Mouse (Mus musculus): Measurements from ENCODE around the gene Phex. TPM values are rescaled to one million over a fixed set of nuclear protein-coding genes. Genes with fewer than 3 reads are reported as not detected.

Gene Phex
- total RNA-seq (2018; cell fraction: chromatin; rRNA removed), result 1 to 10 TPM in 2 of 26 experiments, under 1 TPM in 20, not detected in 4; 0.20 to 1.1 (median 0.60) TPM
- under 1 TPM in 6 of 26 experiments, not detected in 20; 0.03 to 0.10 (median 0.04) TPM for total RNA-seq (2018; cell fraction: cytosol; rRNA removed)
- total RNA-seq (2018; cell fraction: nucleus; rRNA removed), result under 1 TPM in 15 of 26 experiments, not detected in 11; 0.12 to 0.74 (median 0.23) TPM
- not detected in 3 replicates for polyA plus RNA-seq (2018)

GRCm38 (mm10) chrX:157415212-157415611, at the start of gene Phex:
Gene Phex (minus strand): TSS chrX:157415312.
- Histone ChIP-seq H3K36me3 (ENCODE audit: inconsistent target) (no peaks in the 10 kb centered on the region), H3K4me3 (ENCODE audit: inconsistent target) (no peak within 1 kb of the TSS), H3K79me2 (ENCODE audit: inconsistent target) (no peaks in the 10 kb centered on the region), H3K27ac (no peak within 1 kb of the TSS)
- WGBS (ENCODE audit: missing documents), result 78% methylated on average over 5 of the region's 5 CpGs

GRCm38 (mm10) chrX:157462716-157463115, 47.6 kb upstream of the Phex start:
- WGBS (ENCODE audit: missing documents), result 84% methylated on average over 3 of the region's 3 CpGs
- Histone ChIP-seq H3K36me3 (ENCODE audit: inconsistent target) (no peaks in the 10 kb centered on the region), H3K79me2 (ENCODE audit: inconsistent target) (no peaks in the 10 kb centered on the region), H3K4me3 (ENCODE audit: inconsistent target) (no peak overlapping the region), H3K27ac (no peak overlapping the region)

- Histone ChIP-seq H3K4me3 (ENCODE audit: inconsistent target) (no peak overlapping the region), H3K27ac (no peak overlapping the region), H3K79me2 (ENCODE audit: inconsistent target) (no peaks in the 10 kb centered on the region), H3K36me3 (ENCODE audit: inconsistent target) (no peaks in the 10 kb centered on the region)
- 33% methylated on average over 1 of the region's 1 CpGs for WGBS (ENCODE audit: missing documents)
These were observed 39.3 kb upstream of the Phex start for GRCm38 (mm10) chrX:157454430-157454829.

GRCm38 (mm10) chrX:157449000-157449399, 33.9 kb upstream of the Phex start:
- no peak overlapping the region for H3K27ac ChIP-seq
- H3K4me3 ChIP-seq (ENCODE audit: inconsistent target), result no peak overlapping the region
- no peaks in the 10 kb centered on the region for H3K79me2 ChIP-seq (ENCODE audit: inconsistent target)
- WGBS (ENCODE audit: missing documents), result 71% methylated on average over 1 of the region's 1 CpGs
- no peaks in the 10 kb centered on the region for H3K36me3 ChIP-seq (ENCODE audit: inconsistent target)

- Histone ChIP-seq H3K79me2 (ENCODE audit: inconsistent target) (no peaks in the 10 kb centered on the region), H3K4me3 (ENCODE audit: inconsistent target) (no peak overlapping the region), H3K36me3 (ENCODE audit: inconsistent target) (no peaks in the 10 kb centered on the region), H3K27ac (no peak overlapping the region)
- 91% methylated on average over 6 of the region's 6 CpGs for WGBS (ENCODE audit: missing documents)
These were observed 32.3 kb upstream of the Phex start for GRCm38 (mm10) chrX:157447431-157447830.

- Histone ChIP-seq H3K27ac (no peak overlapping the region), H3K4me3 (ENCODE audit: inconsistent target) (no peak overlapping the region), H3K36me3 (ENCODE audit: inconsistent target) (no peaks in the 10 kb centered on the region), H3K79me2 (ENCODE audit: inconsistent target) (no peaks in the 10 kb centered on the region)
- 86% methylated on average over 1 of the region's 1 CpGs for WGBS (ENCODE audit: missing documents)
These were observed 19.7 kb upstream of the Phex start for GRCm38 (mm10) chrX:157434768-157435167.

GRCm38 (mm10) chrX:157419451-157419850, 4.3 kb upstream of the Phex start:
- WGBS (ENCODE audit: missing documents), result 77% methylated on average over 2 of the region's 2 CpGs
- no peak overlapping the region for H3K27ac ChIP-seq
- H3K36me3 ChIP-seq (ENCODE audit: inconsistent target), result no peaks in the 10 kb centered on the region
- H3K4me3 ChIP-seq (ENCODE audit: inconsistent target), result no peak overlapping the region
- H3K79me2 ChIP-seq (ENCODE audit: inconsistent target), result no peaks in the 10 kb centered on the region

GRCm38 (mm10) chrX:157404919-157405318, 10.2 kb downstream of the Phex start:
- Histone ChIP-seq H3K79me2 (ENCODE audit: inconsistent target) (no peaks in the 10 kb centered on the region), H3K27ac (no peak overlapping the region), H3K4me3 (ENCODE audit: inconsistent target) (no peak overlapping the region), H3K36me3 (ENCODE audit: inconsistent target) (no peaks in the 10 kb centered on the region)
- WGBS (ENCODE audit: missing documents), result 89% methylated on average over 6 of the region's 6 CpGs

GRCm38 (mm10) chrX:157391241-157391640, 23.9 kb downstream of the Phex start:
- no peak overlapping the region for H3K27ac ChIP-seq
- no peaks in the 10 kb centered on the region for H3K79me2 ChIP-seq (ENCODE audit: inconsistent target)
- H3K4me3 ChIP-seq (ENCODE audit: inconsistent target), result no peak overlapping the region
- H3K36me3 ChIP-seq (ENCODE audit: inconsistent target), result no peaks in the 10 kb centered on the region
- 34% methylated on average over 2 of the region's 2 CpGs for WGBS (ENCODE audit: missing documents)

GRCm38 (mm10) chrX:157390102-157390501, 25.0 kb downstream of the Phex start:
- Histone ChIP-seq H3K4me3 (ENCODE audit: inconsistent target) (no peak overlapping the region), H3K27ac (no peak overlapping the region), H3K36me3 (ENCODE audit: inconsistent target) (no peaks in the 10 kb centered on the region), H3K79me2 (ENCODE audit: inconsistent target) (no peaks in the 10 kb centered on the region)
- WGBS (ENCODE audit: missing documents), result 81% methylated on average over 6 of the region's 6 CpGs

GRCm38 (mm10) chrX:157388419-157388818, 26.7 kb downstream of the Phex start:
- Histone ChIP-seq H3K36me3 (ENCODE audit: inconsistent target) (no peaks in the 10 kb centered on the region), H3K27ac (no peak overlapping the region), H3K4me3 (ENCODE audit: inconsistent target) (no peak overlapping the region), H3K79me2 (ENCODE audit: inconsistent target) (no peaks in the 10 kb centered on the region)
- WGBS (ENCODE audit: missing documents), result 83% methylated on average over 3 of the region's 3 CpGs

- 94% methylated on average over 5 of the region's 5 CpGs for WGBS (ENCODE audit: missing documents)
- Histone ChIP-seq H3K4me3 (ENCODE audit: inconsistent target) (no peak overlapping the region), H3K79me2 (ENCODE audit: inconsistent target) (no peaks in the 10 kb centered on the region), H3K27ac (no peak overlapping the region), H3K36me3 (ENCODE audit: inconsistent target) (no peaks in the 10 kb centered on the region)
These were observed 28.1 kb downstream of the Phex start for GRCm38 (mm10) chrX:157387025-157387424.

- H3K4me3 ChIP-seq (ENCODE audit: inconsistent target), result no peak overlapping the region
- H3K27ac ChIP-seq, result no peak overlapping the region
- H3K36me3 ChIP-seq (ENCODE audit: inconsistent target), result no peaks in the 10 kb centered on the region
- H3K79me2 ChIP-seq (ENCODE audit: inconsistent target), result no peaks in the 10 kb centered on the region
- 78% methylated on average over 10 of the region's 10 CpGs for WGBS (ENCODE audit: missing documents)
These were observed 36.3 kb downstream of the Phex start for GRCm38 (mm10) chrX:157378822-157379221.

- 57% methylated on average over 1 of the region's 1 CpGs for WGBS (ENCODE audit: missing documents)
- Histone ChIP-seq H3K79me2 (ENCODE audit: inconsistent target) (no peaks in the 10 kb centered on the region), H3K27ac (no peak overlapping the region), H3K4me3 (ENCODE audit: inconsistent target) (no peak overlapping the region), H3K36me3 (ENCODE audit: inconsistent target) (no peaks in the 10 kb centered on the region)
These were observed 37.7 kb downstream of the Phex start for GRCm38 (mm10) chrX:157377456-157377855.

- Histone ChIP-seq H3K36me3 (ENCODE audit: inconsistent target) (no peaks in the 10 kb centered on the region), H3K4me3 (ENCODE audit: inconsistent target) (no peak overlapping the region), H3K27ac (no peak overlapping the region), H3K79me2 (ENCODE audit: inconsistent target) (no peaks in the 10 kb centered on the region)
- 66% methylated on average over 3 of the region's 3 CpGs for WGBS (ENCODE audit: missing documents)
These were observed 41.2 kb downstream of the Phex start for GRCm38 (mm10) chrX:157373873-157374272.

GRCm38 (mm10) chrX:157369166-157369565, 45.9 kb downstream of the Phex start:
- no peak overlapping the region for H3K4me3 ChIP-seq (ENCODE audit: inconsistent target)

More at GRCm38 (mm10) chrX:157369166-157369565, 45.9 kb downstream of the Phex start:
- no peaks in the 10 kb centered on the region for H3K36me3 ChIP-seq (ENCODE audit: inconsistent target)
- H3K27ac ChIP-seq, result no peak overlapping the region
- no peaks in the 10 kb centered on the region for H3K79me2 ChIP-seq (ENCODE audit: inconsistent target)
